Mouse (Mus musculus): ENCODE measurements at regions not wholly inside any gene's neighbourhood (a gene's known extent, or its start where the extent isn't known, plus 50 kb on each side); places are given as distances from the start of the nearest gene placed in this dataset.
A peak's percentile ranks its signal among the peaks of the same experiment; 100 is the strongest.

GRCm38 (mm10) chr8:89906200-89906599 is 441.9 kb downstream of the Tox3 start:
- no peak for DNase-seq (ENCODE audit: low spot score in 2 of 2)

GRCm38 (mm10) chr8:89905588-89905987 is 442.6 kb downstream of the Tox3 start:
- no peak for DNase-seq (ENCODE audit: low spot score in 2 of 2)

GRCm38 (mm10) chr8:89903346-89903745 is 444.8 kb downstream of the Tox3 start:
- no peak for DNase-seq (ENCODE audit: low spot score in 2 of 2)

GRCm38 (mm10) chr8:89872768-89873167 is 475.4 kb downstream of the Tox3 start:
- no peak for DNase-seq (ENCODE audit: low spot score in 2 of 2)

GRCm38 (mm10) chr8:89871966-89872365 is 476.2 kb downstream of the Tox3 start:
- no peak for DNase-seq (ENCODE audit: low spot score in 2 of 2)

GRCm38 (mm10) chr8:89859813-89860212 is 488.3 kb downstream of the Tox3 start:
- DNase-seq (ENCODE audit: low spot score in 2 of 2): no peak

GRCm38 (mm10) chr8:89858706-89859385 is 489.3 kb downstream of the Tox3 start:
- no peak for DNase-seq (ENCODE audit: low spot score in 2 of 2)

- DNase-seq (ENCODE audit: low spot score in 2 of 2): no peak
These were observed 492.6 kb downstream of the Tox3 start for GRCm38 (mm10) chr8:89855556-89855955.

- no peak for DNase-seq (ENCODE audit: low spot score in 2 of 2)
These were observed 497.8 kb downstream of the Tox3 start for GRCm38 (mm10) chr8:89850209-89850796.

GRCm38 (mm10) chr8:89849416-89850208 is 498.5 kb downstream of the Tox3 start:
- no peak for DNase-seq (ENCODE audit: low spot score in 2 of 2)

GRCm38 (mm10) chr8:89838494-89838893 is 509.6 kb downstream of the Tox3 start:
- DNase-seq (ENCODE audit: low spot score in 2 of 2): no peak

GRCm38 (mm10) chr8:89833715-89834114 is 514.4 kb downstream of the Tox3 start:
- DNase-seq (ENCODE audit: low spot score in 2 of 2): no peak

- no peak for DNase-seq (ENCODE audit: low spot score in 2 of 2)
These were observed 523.6 kb downstream of the Tox3 start for GRCm38 (mm10) chr8:89824586-89824985.

GRCm38 (mm10) chr8:89823631-89824030 is 524.5 kb downstream of the Tox3 start:
- no peak for DNase-seq (ENCODE audit: low spot score in 2 of 2)

GRCm38 (mm10) chr8:89812036-89812711 is 536.0 kb downstream of the Tox3 start:
- no peak for DNase-seq (ENCODE audit: low spot score in 2 of 2)

GRCm38 (mm10) chr8:89788296-89788695 is 559.8 kb downstream of the Tox3 start:
- no peak for DNase-seq (ENCODE audit: low spot score in 2 of 2)

- no peak for DNase-seq (ENCODE audit: low spot score in 2 of 2)
These were observed 560.9 kb downstream of the Tox3 start for GRCm38 (mm10) chr8:89787050-89787905.

GRCm38 (mm10) chr8:89785011-89785410 is 563.1 kb downstream of the Tox3 start:
- DNase-seq (ENCODE audit: low spot score in 2 of 2): peak in 1 of 2 experiments; percentile 4

GRCm38 (mm10) chr8:89783311-89783710 is 564.8 kb downstream of the Tox3 start:
- DNase-seq (ENCODE audit: low spot score in 2 of 2): no peak

GRCm38 (mm10) chr8:89766387-89766786 is 581.8 kb downstream of the Tox3 start:
- no peak for DNase-seq (ENCODE audit: low spot score in 2 of 2)

GRCm38 (mm10) chr8:89759531-89759930 is 588.6 kb downstream of the Tox3 start:
- DNase-seq (ENCODE audit: low spot score in 2 of 2): no peak

All from spleen, postnatal 36 days (tissue).